Mouse (Mus musculus) limb, embryonic 15.5 days (tissue): ENCODE results near the gene Gpld1. TPM values are rescaled to one million over a fixed set of nuclear protein-coding genes. Genes with fewer than 3 reads are reported as not detected.

Experiments
- ATAC-seq: fragments of 200-750 bp; cut with Nextera tagmentation; 2 replicates; pipeline ENCODE4 v1.8.0; 2017; ENCODE audit warnings: low read depth, moderate TSS enrichment; ENCODE audit not compliant: insufficient number of reproducible peaks, low FRiP score, low TSS enrichment
- H3K27ac ChIP-seq: fragments of 300-500 bp; sonication (generic); 2 replicates; pipeline ENCODE4 v1.5.1; 2015; ENCODE audit warnings: moderate library complexity, mild to moderate bottlenecking, inconsistent platforms
- H3K27me3 ChIP-seq: fragments of 300-500 bp; sonication (generic); 2 replicates; pipeline ENCODE4 v1.6.1; 2015; ENCODE audit warnings: inconsistent platforms
- H3K36me3 ChIP-seq: fragments of 300-500 bp; sonication (generic); 2 replicates; pipeline ENCODE4 v1.6.1; 2015; ENCODE audit warnings: inconsistent platforms
- H3K4me1 ChIP-seq: fragments of 300-500 bp; sonication (generic); 2 replicates; pipeline ENCODE4 v1.6.1; 2015; ENCODE audit warnings: inconsistent platforms
- H3K4me2 ChIP-seq: fragments of 300-500 bp; sonication (generic); 2 replicates; pipeline ENCODE4 v1.6.1; 2015; ENCODE audit warnings: mild to moderate bottlenecking, inconsistent platforms
- H3K4me3 ChIP-seq: fragments of 300-500 bp; sonication (generic); 2 replicates; pipeline ENCODE4 v1.5.1; 2015; ENCODE audit warnings: mild to moderate bottlenecking, inconsistent platforms
- H3K9ac ChIP-seq: fragments of 300-500 bp; sonication (generic); 2 replicates; pipeline ENCODE4 v1.6.1; 2015; ENCODE audit warnings: inconsistent platforms
- H3K9me3 ChIP-seq: fragments of 300-500 bp; sonication (generic); 2 replicates; pipeline ENCODE4 v1.6.1; 2016; ENCODE audit warnings: inconsistent platforms
- WGBS: fragments of 180-500 bp; shearing (Covaris S2); methylation state at CpG from one replicate; pipeline ENCODE4 v1.1.7; 2015; 5-methylcytosine and 5-hydroxymethylcytosine counted together
- polyA plus RNA-seq: library from polyadenylated mRNA; unstranded; fragments of >200 nt; fragmentation: Nextera tagmentation; extraction: Ambion mirVana; gene quantifications from 2 replicates; pipeline ENCODE4 v1.2.1, GENCODE M21; 2015

Gene Gpld1
- polyA plus RNA-seq, 1 experiment from 2014 or later = 4.6 TPM

DNA sequence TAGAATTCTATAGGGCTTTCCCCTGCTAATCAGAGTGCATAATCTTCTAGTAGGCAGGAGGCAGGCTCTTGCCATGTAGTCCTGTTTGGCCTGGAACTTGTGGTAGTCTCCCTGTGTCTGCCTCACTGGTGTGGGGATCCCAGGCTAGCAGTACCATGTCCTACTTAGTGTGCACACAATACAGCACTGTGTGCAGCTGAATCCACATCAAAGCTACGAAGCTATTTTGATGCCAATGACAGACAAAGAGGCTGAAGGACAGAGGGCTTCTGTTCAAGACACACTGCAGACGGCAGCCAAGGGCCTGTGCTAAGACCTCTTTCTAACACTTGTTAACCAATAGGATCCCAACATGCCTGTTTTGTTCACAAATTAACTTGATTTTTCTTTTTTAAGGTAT lies 42.5 kb downstream of the Gpld1 start:
- no peaks in the 10 kb centered on the region for H3K27me3 ChIP-seq
- no peak overlapping the region for H3K4me2 ChIP-seq
- H3K36me3 ChIP-seq = peaks cover 10% of the 10 kb centered on the region
- H3K27ac ChIP-seq = no peak overlapping the region
- H3K4me3 ChIP-seq = no peak overlapping the region
- no peaks in the 10 kb centered on the region for H3K4me1 ChIP-seq
- no peak for ATAC-seq
- H3K9ac ChIP-seq = no peak overlapping the region
- H3K9me3 ChIP-seq = no peaks in the 10 kb centered on the region
- WGBS = 78% methylated on average over 2 of the region's 2 CpGs

GRCm38 (mm10) chr13:24988391-24988790 lies 45.4 kb downstream of the Gpld1 start:
- H3K9me3 ChIP-seq = no peaks in the 10 kb centered on the region
- H3K4me2 ChIP-seq = no peak overlapping the region
- H3K27me3 ChIP-seq = no peaks in the 10 kb centered on the region
- no peaks in the 10 kb centered on the region for H3K4me1 ChIP-seq
- peaks cover 28% of the 10 kb centered on the region for H3K36me3 ChIP-seq
- WGBS = 43% methylated on average over 7 of the region's 7 CpGs
- no peak overlapping the region for H3K4me3 ChIP-seq
- no peak for ATAC-seq
- H3K9ac ChIP-seq = no peak overlapping the region
- no peak overlapping the region for H3K27ac ChIP-seq

- 78% methylated on average over 6 of the region's 6 CpGs for WGBS
- no peak for ATAC-seq
- Histone ChIP-seq H3K4me3 (no peak overlapping the region), H3K27ac (no peak overlapping the region), H3K36me3 (peaks cover 28% of the 10 kb centered on the region), H3K4me1 (no peaks in the 10 kb centered on the region), H3K4me2 (no peak overlapping the region), H3K9ac (no peak overlapping the region), H3K9me3 (no peaks in the 10 kb centered on the region), H3K27me3 (no peaks in the 10 kb centered on the region)
Measured at GRCm38 (mm10) chr13:24989006-24989405, 46.1 kb downstream of the Gpld1 start.

DNA sequence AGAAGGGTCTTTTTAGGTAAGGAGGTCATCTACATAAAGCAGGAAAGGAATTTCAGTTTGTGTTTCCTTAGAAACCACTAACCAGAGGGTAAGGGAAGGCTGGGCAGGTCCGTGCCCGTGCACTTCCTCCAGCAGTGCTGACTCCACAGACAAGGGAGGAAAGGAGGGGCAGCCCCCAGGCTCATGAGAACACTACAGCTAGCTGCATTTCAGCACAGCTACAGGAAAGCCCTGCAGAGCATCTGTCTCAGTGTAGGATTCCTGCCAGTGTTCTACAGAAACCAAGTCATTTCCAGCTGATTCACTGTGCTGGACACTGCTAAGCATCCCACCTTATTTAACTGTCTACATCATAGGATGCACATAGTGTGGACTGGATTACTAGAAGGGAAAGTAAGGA lies 50.2 kb downstream of the Gpld1 start:
- Histone ChIP-seq H3K36me3 (peaks cover 68% of the 10 kb centered on the region), H3K9me3 (no peaks in the 10 kb centered on the region), H3K27me3 (no peaks in the 10 kb centered on the region), H3K9ac (no peak overlapping the region), H3K4me2 (no peak overlapping the region), H3K4me3 (no peak overlapping the region), H3K4me1 (no peaks in the 10 kb centered on the region), H3K27ac (no peak overlapping the region)
- no peak for ATAC-seq
- 27% methylated on average over 2 of the region's 2 CpGs for WGBS

DNA sequence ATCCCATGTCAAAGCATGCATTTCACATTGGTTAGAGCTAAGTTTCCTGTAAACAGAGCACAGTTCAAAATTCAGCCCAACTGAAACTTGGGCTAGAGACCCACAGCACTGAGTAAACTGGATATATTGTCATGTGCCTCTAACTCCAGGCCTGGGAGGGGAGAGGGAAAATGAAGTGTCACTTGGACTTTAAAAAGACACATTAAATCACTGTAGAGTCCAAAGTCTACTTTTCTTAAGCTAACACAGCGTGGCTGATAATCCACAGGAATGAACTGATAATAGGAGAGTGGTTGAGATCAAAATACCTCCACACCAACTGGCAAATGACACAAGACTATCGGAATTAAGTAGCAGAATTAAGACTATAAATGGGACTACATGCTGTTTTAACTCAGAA lies 56.6 kb downstream of the Gpld1 start:
- Histone ChIP-seq H3K4me3 (no peak overlapping the region), H3K4me1 (no peaks in the 10 kb centered on the region), H3K4me2 (no peak overlapping the region), H3K27me3 (no peaks in the 10 kb centered on the region), H3K36me3 (peaks cover 84% of the 10 kb centered on the region), H3K9ac (no peak overlapping the region), H3K27ac (no peak overlapping the region), H3K9me3 (no peaks in the 10 kb centered on the region)
- no peak for ATAC-seq
- WGBS = 87% methylated on average over 2 of the region's 2 CpGs

- Histone ChIP-seq H3K27me3 (no peaks in the 10 kb centered on the region), H3K4me3 (no peak overlapping the region), H3K4me2 (no peak overlapping the region), H3K4me1 (no peaks in the 10 kb centered on the region), H3K9me3 (no peaks in the 10 kb centered on the region), H3K9ac (no peak overlapping the region), H3K36me3 (peaks cover 57% of the 10 kb centered on the region), H3K27ac (no peak overlapping the region)
- ATAC-seq = no peak
Measured at GRCm38 (mm10) chr13:25002965-25003364, 60.0 kb downstream of the Gpld1 start.

GRCm38 (mm10) chr13:25007115-25007514 lies 64.2 kb downstream of the Gpld1 start:
- Histone ChIP-seq H3K9me3 (no peaks in the 10 kb centered on the region), H3K27ac (no peak overlapping the region), H3K9ac (no peak overlapping the region), H3K4me1 (no peaks in the 10 kb centered on the region), H3K27me3 (no peaks in the 10 kb centered on the region), H3K4me3 (no peak overlapping the region), H3K4me2 (no peak overlapping the region), H3K36me3 (peaks cover 21% of the 10 kb centered on the region)
- no peak for ATAC-seq
- 76% methylated on average over 8 of the region's 8 CpGs for WGBS

GRCm38 (mm10) chr13:25018316-25018715 lies 75.4 kb downstream of the Gpld1 start:
- Histone ChIP-seq H3K4me3 (no peak overlapping the region), H3K36me3 (no peaks in the 10 kb centered on the region), H3K4me2 (no peak overlapping the region), H3K27ac (no peak overlapping the region), H3K9ac (no peak overlapping the region), H3K9me3 (no peaks in the 10 kb centered on the region), H3K4me1 (peaks cover 15% of the 10 kb centered on the region; the same call in 1 of the 2 replicates), H3K27me3 (no peaks in the 10 kb centered on the region)
- no peak for ATAC-seq
- 90% methylated on average over 9 of the region's 9 CpGs for WGBS

GRCm38 (mm10) chr13:25019793-25020539 lies 77.0 kb downstream of the Gpld1 start, which contains the start of gene Mrs2:
Mrs2 (minus strand) TSS chr13:25020379.
- Histone ChIP-seq H3K4me3 (peak within 1 kb of the TSS; percentile 92), H3K36me3 (no peaks in the 10 kb centered on the region), H3K4me2 (peak within 1 kb of the TSS; percentile 85), H3K27me3 (no peaks in the 10 kb centered on the region), H3K4me1 (peaks cover 15% of the 10 kb centered on the region; the same call in 1 of the 2 replicates), H3K9me3 (no peaks in the 10 kb centered on the region), H3K9ac (peak within 1 kb of the TSS; percentile 70), H3K27ac (peak within 1 kb of the TSS; percentile 27; the same call in 1 of the 2 replicates)
- WGBS = under 1% methylated on average over 79 of the region's 84 CpGs
- peak; percentile 85 for ATAC-seq

GRCm38 (mm10) chr13:25020540-25020892 lies 77.6 kb downstream of the Gpld1 start:
- H3K27me3 ChIP-seq = no peaks in the 10 kb centered on the region
- no peaks in the 10 kb centered on the region for H3K9me3 ChIP-seq
- H3K9ac ChIP-seq = peak overlapping the region; percentile 70; the same call in 1 of the 2 replicates
- H3K27ac ChIP-seq = no peak overlapping the region
- no peak for ATAC-seq
- WGBS = 56% methylated on average over 4 of the region's 4 CpGs
- peaks cover 15% of the 10 kb centered on the region; the same call in 1 of the 2 replicates for H3K4me1 ChIP-seq
- H3K4me3 ChIP-seq = peak overlapping the region; percentile 92
- no peaks in the 10 kb centered on the region for H3K36me3 ChIP-seq
- peak overlapping the region; percentile 85 for H3K4me2 ChIP-seq

GRCm38 (mm10) chr13:25022386-25022785 lies 79.4 kb downstream of the Gpld1 start:
- Histone ChIP-seq H3K36me3 (no peaks in the 10 kb centered on the region), H3K4me2 (no peak overlapping the region), H3K27me3 (no peaks in the 10 kb centered on the region), H3K4me1 (peaks cover 15% of the 10 kb centered on the region; the same call in 1 of the 2 replicates), H3K4me3 (no peak overlapping the region), H3K9ac (no peak overlapping the region), H3K9me3 (no peaks in the 10 kb centered on the region), H3K27ac (no peak overlapping the region)
- WGBS = 67% methylated on average over 4 of the region's 4 CpGs
- ATAC-seq = no peak

GRCm38 (mm10) chr13:25023129-25023528 lies 80.2 kb downstream of the Gpld1 start:
- WGBS = 78% methylated on average over 3 of the region's 3 CpGs
- ATAC-seq = no peak

More at GRCm38 (mm10) chr13:25023129-25023528, 80.2 kb downstream of the Gpld1 start:
- no peaks in the 10 kb centered on the region for H3K36me3 ChIP-seq
- H3K4me2 ChIP-seq = no peak overlapping the region
- H3K9ac ChIP-seq = no peak overlapping the region
- no peaks in the 10 kb centered on the region for H3K9me3 ChIP-seq
- H3K27ac ChIP-seq = no peak overlapping the region
- peaks cover 15% of the 10 kb centered on the region; the same call in 1 of the 2 replicates for H3K4me1 ChIP-seq
- H3K4me3 ChIP-seq = no peak overlapping the region
- no peaks in the 10 kb centered on the region for H3K27me3 ChIP-seq
